Mouse (Mus musculus): ENCODE data around the gene Gm21731.
"Not testable (repeated sequence)": the region's sequence is repeated elsewhere in the genome, so short reads cannot be mapped to it uniquely, and the experiment has no call there.

DNA sequence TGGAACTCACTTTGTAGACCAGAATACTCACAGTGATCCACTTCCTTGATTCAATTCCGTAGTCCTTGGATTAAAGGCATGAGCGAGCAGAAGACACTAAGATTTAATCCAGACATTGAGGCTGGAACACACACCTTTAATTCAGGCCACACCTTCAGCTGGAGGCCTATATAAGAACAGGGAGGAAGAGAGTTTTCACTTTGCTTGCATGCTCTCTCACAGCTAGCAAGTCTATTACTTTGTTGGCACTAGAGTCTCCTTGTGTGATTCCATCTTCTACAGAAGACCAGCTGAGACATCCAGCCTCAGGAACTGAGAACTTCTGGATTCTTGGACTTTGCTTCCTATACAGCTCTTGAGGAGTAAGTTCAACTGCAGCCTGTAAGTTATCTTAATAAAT, 24.0 kb downstream of the Gm21731 start, which contains the start of gene AF067061:
- TF ChIP-seq POLR2A (IDR thresholded peaks at IDR 0.05; ENCODE audit: low read depth, low read length); CTCF (IDR thresholded peaks at IDR 0.05; ENCODE audit: extremely low read depth, insufficient read length, insufficient replicate concordance, low read depth, low read length): not testable (repeated sequence)

All from small intestine, adult 2 months (tissue).